Mouse (Mus musculus): ENCODE measurements around the gene Zfp507.

DNA sequence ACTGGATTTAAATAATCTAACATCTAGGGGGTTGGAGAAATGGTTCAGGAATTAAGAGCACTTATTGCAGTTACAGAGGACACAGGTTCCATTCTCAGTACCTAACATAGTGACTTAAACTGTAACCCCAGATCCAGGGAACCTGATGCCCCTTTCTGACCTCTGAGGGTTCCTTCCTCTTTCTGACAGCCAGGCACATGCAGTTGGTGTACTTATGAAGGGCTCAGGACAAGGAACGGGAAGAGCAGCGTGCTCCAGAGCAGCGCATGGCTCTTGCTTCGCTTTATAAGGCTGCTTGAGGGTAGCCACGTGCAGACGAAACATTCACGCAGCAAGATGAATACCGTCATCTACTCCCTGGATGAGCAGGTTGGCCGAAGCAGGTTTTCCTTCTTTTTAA lies 51.9 kb downstream of the Zfp507 start:
- TF ChIP-seq CTCF (IDR thresholded peaks at IDR 0.05; ENCODE audit: insufficient read depth, low read length) (no peak), POLR2A (IDR thresholded peaks at IDR 0.05; ENCODE audit: borderline replicate concordance, extremely low read depth, low read depth, low read length) (no peak)

All from lung, adult 2 months (tissue).